ENCODE assay signal across 20 mouse cellular contexts in genomic region chr1:78139287-78139686, GRCm38 (mm10). TPM values are rescaled to one million over a fixed set of nuclear protein-coding genes. Genes with fewer than 3 reads are reported as not detected.
DNase-seq lines count a peak whose midpoint lies in the region; ATAC-seq and TF ChIP-seq lines count a peak whose summit lies in the region.
"Had no signal": no experiment of that assay in that cellular context is flagged by ENCODE, and none has a peak within 500 bp of the region (broad histone marks: within the 10 kb centered on the region; RNA-seq: fewer than 3 reads in every experiment).

No protein-coding gene starts in this region.

- no peak overlapping the region for H3K4me3 ChIP-seq in hindbrain, embryonic 11.5 days (ENCODE audit: low read depth, low read length)
- H3K4me3 ChIP-seq in midbrain, embryonic 11.5 days (ENCODE audit: low read depth, low read length), result no peak overlapping the region
- H3K4me3 ChIP-seq in neural tube, embryonic 11.5 days (ENCODE audit: low read depth, low read length), result no peak overlapping the region
- no peak overlapping the region for H3K4me3 ChIP-seq in intestine, postnatal 0 days (ENCODE audit: low read depth, low read length)
- H3K4me3 ChIP-seq: embryonic facial prominence, embryonic 10.5 days; lung, embryonic 15.5 days had no signal

- DNase-seq in embryo, embryonic 10.5 days (ENCODE audit: low spot score), result peak; percentile 76
- DNase-seq in hindbrain, embryonic 11.5 days (ENCODE audit: low spot score), result peak; percentile 64
- DNase-seq in midbrain, embryonic 11.5 days (ENCODE audit: low spot score, missing footprints), result peak; percentile 93
- peak; percentile 69 for DNase-seq in neural tube, embryonic 11.5 days (ENCODE audit: low spot score)
- no peak for DNase-seq in lung, postnatal 10 days
- no peak for DNase-seq in Muller cell, postnatal 12 days (ENCODE audit: inconsistent ontology term)
- DNase-seq: adrenal gland, postnatal 10 days; cerebellum, postnatal 14 days; gastrocnemius, postnatal 36 days; kidney, postnatal 10 days; layer of hippocampus, postnatal 36 days had no signal

- peaks cover 5% of the 10 kb centered on the region; the same call in 1 of the 2 replicates for H3K4me1 ChIP-seq in hindbrain, embryonic 11.5 days (replicated peaks; ENCODE audit: control insufficient read depth, insufficient read depth, low read length)
- H3K4me1 ChIP-seq in midbrain, embryonic 11.5 days (ENCODE audit: control insufficient read depth, insufficient read depth, low read length), result peaks cover 42% of the 10 kb centered on the region
- H3K4me1 ChIP-seq in neural tube, embryonic 11.5 days (ENCODE audit: control insufficient read depth, insufficient read depth, low read length), result peaks cover 15% of the 10 kb centered on the region
- H3K4me1 ChIP-seq in intestine, postnatal 0 days (replicated peaks; ENCODE audit: control insufficient read depth, insufficient read depth, low read length), result no peaks in the 10 kb centered on the region
- H3K4me1 ChIP-seq: lung, embryonic 15.5 days had no signal

- peak overlapping the region; percentile 61 for H3K27ac ChIP-seq in hindbrain, embryonic 11.5 days (ENCODE audit: low read depth, low read length)
- H3K27ac ChIP-seq in midbrain, embryonic 11.5 days (ENCODE audit: low read depth, low read length), result peak overlapping the region; percentile 78
- peak overlapping the region; percentile 15 for H3K27ac ChIP-seq in neural tube, embryonic 11.5 days (ENCODE audit: low read depth, low read length)
- H3K27ac ChIP-seq in intestine, postnatal 0 days (ENCODE audit: low read depth, low read length), result no peak overlapping the region
- H3K27ac ChIP-seq: embryonic facial prominence, embryonic 10.5 days; liver, embryonic 14.5 days; lung, embryonic 15.5 days; macrophage; stomach, postnatal 0 days had no signal

- 0% methylated on average over 11 of the region's 11 CpGs for WGBS in hindbrain, embryonic 11.5 days
- WGBS in midbrain, embryonic 11.5 days, result 1% methylated on average over 11 of the region's 11 CpGs
- 1% methylated on average over 11 of the region's 11 CpGs for WGBS in neural tube, embryonic 11.5 days
- WGBS in intestine, postnatal 0 days, result 5% methylated on average over 11 of the region's 11 CpGs

- peaks cover 26% of the 10 kb centered on the region for H3K27me3 ChIP-seq in hindbrain, embryonic 11.5 days (ENCODE audit: control insufficient read depth, insufficient read depth, low read length)
- peaks cover 52% of the 10 kb centered on the region for H3K27me3 ChIP-seq in midbrain, embryonic 11.5 days (ENCODE audit: control insufficient read depth, insufficient read depth, low read length)
- peaks cover 68% of the 10 kb centered on the region for H3K27me3 ChIP-seq in neural tube, embryonic 11.5 days (ENCODE audit: control insufficient read depth, insufficient read depth, low read length)
- peaks cover 78% of the 10 kb centered on the region for H3K27me3 ChIP-seq in intestine, postnatal 0 days (replicated peaks; ENCODE audit: control insufficient read depth, insufficient read depth, low read length)

- no peaks in the 10 kb centered on the region for H3K36me3 ChIP-seq in hindbrain, embryonic 11.5 days (ENCODE audit: control insufficient read depth, insufficient read depth, low read length)
- H3K36me3 ChIP-seq in midbrain, embryonic 11.5 days (ENCODE audit: control insufficient read depth, insufficient read depth, low read length), result no peaks in the 10 kb centered on the region
- no peaks in the 10 kb centered on the region for H3K36me3 ChIP-seq in neural tube, embryonic 11.5 days (ENCODE audit: control insufficient read depth, insufficient read depth, low read length)
- no peaks in the 10 kb centered on the region for H3K36me3 ChIP-seq in intestine, postnatal 0 days (ENCODE audit: control insufficient read depth, insufficient read depth)
- H3K36me3 ChIP-seq: embryonic facial prominence, embryonic 10.5 days; lung, embryonic 15.5 days had no signal

- TF ChIP-seq CTCF in intestine, postnatal 0 days (IDR thresholded peaks at IDR 0.05; ENCODE audit: low read depth), result no peak

- H3K4me2 ChIP-seq in hindbrain, embryonic 11.5 days (replicated peaks; ENCODE audit: low read depth, low read length), result no peak overlapping the region; the same call in 1 of the 2 replicates
- peak overlapping the region; percentile 27; the same call in 1 of the 2 replicates for H3K4me2 ChIP-seq in midbrain, embryonic 11.5 days
- no peak overlapping the region; the same call in 1 of the 2 replicates for H3K4me2 ChIP-seq in neural tube, embryonic 11.5 days (ENCODE audit: low read depth)
- no peak overlapping the region for H3K4me2 ChIP-seq in intestine, postnatal 0 days (replicated peaks; ENCODE audit: low read depth)
- H3K4me2 ChIP-seq: lung, embryonic 15.5 days had no signal

- peak; percentile 87 for ATAC-seq in hindbrain, embryonic 11.5 days (ENCODE audit: low FRiP score)
- peak; percentile 74 for ATAC-seq in midbrain, embryonic 11.5 days (ENCODE audit: low FRiP score)
- peak; percentile 81 for ATAC-seq in neural tube, embryonic 11.5 days (ENCODE audit: insufficient read depth, low FRiP score, low TSS enrichment)
- no peak for ATAC-seq in intestine, postnatal 0 days
- ATAC-seq: activated CD4-positive, CD25-positive, alpha-beta regulatory T cell, adult 4 months; intestine, embryonic 16.5 days; Patski had no signal

- H3K9me3 ChIP-seq in hindbrain, embryonic 11.5 days (ENCODE audit: control insufficient read depth, low read length), result no peaks in the 10 kb centered on the region
- no peaks in the 10 kb centered on the region for H3K9me3 ChIP-seq in midbrain, embryonic 11.5 days (ENCODE audit: control insufficient read depth, low read length)
- H3K9me3 ChIP-seq in neural tube, embryonic 11.5 days (ENCODE audit: control insufficient read depth, low read length), result no peaks in the 10 kb centered on the region
- H3K9me3 ChIP-seq in intestine, postnatal 0 days (ENCODE audit: control insufficient read depth), result no peaks in the 10 kb centered on the region
- H3K9me3 ChIP-seq: embryonic facial prominence, embryonic 10.5 days; lung, embryonic 15.5 days had no signal

- no peak overlapping the region for H3K9ac ChIP-seq in hindbrain, embryonic 11.5 days (ENCODE audit: low read depth, low read length)
- no peak overlapping the region for H3K9ac ChIP-seq in midbrain, embryonic 11.5 days (ENCODE audit: low read length)
- no peak overlapping the region for H3K9ac ChIP-seq in neural tube, embryonic 11.5 days (ENCODE audit: low read length)
- no peak overlapping the region for H3K9ac ChIP-seq in intestine, postnatal 0 days (ENCODE audit: low read depth, low read length)
- H3K9ac ChIP-seq: liver, embryonic 14.5 days; lung, embryonic 15.5 days had no signal

RNA-seq across cellular contexts. Expression of gene Pax3, which starts 57.6 kb away (rescaled TPM):
- polyA plus RNA-seq in hindbrain, embryonic 11.5 days (2014; fragmentation: Nextera tagmentation; extraction: Ambion mirVana), result 48.3 and 49.2 TPM in 2 replicates
- polyA plus RNA-seq in midbrain, embryonic 11.5 days (2014; fragmentation: Nextera tagmentation; extraction: Ambion mirVana), result 38.1 and 41.5 TPM in 2 replicates
- polyA plus RNA-seq in neural tube, embryonic 11.5 days (2014; fragmentation: Nextera tagmentation; extraction: Ambion mirVana), result 36.2 and 42.8 TPM in 2 replicates
- polyA plus RNA-seq in intestine, postnatal 0 days (2015; fragmentation: Nextera tagmentation; extraction: Ambion mirVana), result not detected in 2 replicates
- polyA plus RNA-seq: intestine, embryonic 16.5 days; liver, embryonic 14.5 days; macrophage; stomach, postnatal 0 days had no signal

Comparison
In these comparisons a context has a peak if more than half of its experiments do, and no peak if none do; other contexts are left out.
1. DNase-seq: peak in embryo, embryonic 10.5 days (single experiment), hindbrain, embryonic 11.5 days (single experiment), midbrain, embryonic 11.5 days (single experiment) and neural tube, embryonic 11.5 days (single experiment); none in lung, postnatal 10 days (single experiment) and Muller cell, postnatal 12 days (single experiment).
2. RNA of gene Pax3, which starts 57.6 kb away (polyA plus RNA-seq): 48.3 to 49.2 TPM in hindbrain, embryonic 11.5 days, 36.2 to 42.8 TPM in neural tube, embryonic 11.5 days and 38.1 to 41.5 TPM in midbrain, embryonic 11.5 days; not detected in intestine, postnatal 0 days; every median in the first group is over 10 times any median in the second.